Mouse (Mus musculus) G1E (cell line): Measurements from ENCODE around the gene Myoz1.

Experiments
- CTCF ChIP-seq: IDR thresholded peaks from 2 replicates; pipeline ENCODE4 v1.5.1; 2012; ENCODE audit warnings: low read depth, low read length, inconsistent platforms, mixed read lengths
- GATA1 ChIP-seq: IDR thresholded peaks from 2 replicates; pipeline ENCODE4 v1.6.1; 2012; ENCODE audit warnings: borderline replicate concordance, low read length, inconsistent platforms, mixed read lengths
- POLR2AphosphoS5 ChIP-seq: IDR thresholded peaks from 2 replicates; pipeline ENCODE4 v1.6.1; 2012; ENCODE audit warnings: low read depth, low read length, inconsistent platforms; ENCODE audit not compliant: insufficient replicate concordance
- TAL1 ChIP-seq: conservative IDR thresholded peaks from 2 replicates; pipeline ENCODE4 v1.6.1; 2012; ENCODE audit warnings: low read depth, low read length, inconsistent platforms, mixed read lengths

DNA sequence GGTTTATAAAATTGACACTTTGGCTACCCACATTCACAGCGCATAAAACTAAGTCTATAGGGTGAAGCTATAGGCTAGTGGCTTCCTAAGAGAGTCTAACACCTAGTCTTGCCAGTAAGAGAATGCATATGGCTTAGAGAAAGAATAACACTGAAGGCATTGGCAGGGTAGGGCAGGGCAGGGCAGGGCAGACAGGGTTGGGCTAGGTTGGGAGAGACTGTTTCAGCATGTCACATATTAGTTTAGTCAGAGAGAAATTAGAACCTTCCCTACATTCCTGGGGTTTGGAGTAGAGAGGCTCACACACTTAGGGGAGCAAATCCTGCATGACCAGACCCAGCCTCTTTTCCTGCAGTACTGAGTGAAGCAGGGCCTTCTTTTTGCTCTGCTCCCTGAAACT is 11.1 kb upstream of the Myoz1 start:
- TF ChIP-seq POLR2AphosphoS5 (no peak), CTCF (no peak), GATA1 (no peak), TAL1 (no peak)
